Mouse (Mus musculus) layer of hippocampus, postnatal 36 days (tissue): ENCODE data around the gene Rnf181. TPM values are rescaled to one million over a fixed set of nuclear protein-coding genes. Genes with fewer than 3 reads are reported as not detected.

Experiments used
- DNase-seq, 2 experiments: peaks; one replicate each; pipeline ENCODE4 v3.0.0; 2022
- total RNA-seq, 2 experiments: library from RNA; stranded (reverse); gene quantifications; 2 replicates each; pipeline ENCODE4 v1.2.3; 2021

The Rnf181 gene
- total RNA-seq, 2 experiments from 2014 or later, result 77.6 to 85.2 TPM

DNA sequence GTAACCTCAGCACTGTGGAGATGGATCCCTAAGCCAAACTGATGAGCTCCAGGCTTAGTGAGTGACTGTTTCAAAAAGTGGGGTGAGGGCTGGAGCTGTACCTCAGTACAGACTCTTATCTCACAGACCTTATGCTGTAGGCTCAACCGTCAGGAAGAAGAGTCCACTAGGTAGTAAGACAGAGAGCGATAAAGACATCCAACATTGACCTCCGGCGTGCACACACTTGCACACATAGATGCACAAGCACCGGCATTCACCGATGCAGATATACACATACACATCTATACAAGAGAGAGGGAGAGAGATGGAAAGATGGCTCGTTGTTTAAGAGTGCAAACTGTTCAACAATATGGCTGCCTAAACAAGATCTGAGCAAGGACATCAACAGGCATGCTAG lies 17.2 kb upstream of the Rnf181 start:
- DNase-seq, result no peak

- DNase-seq, result no peak
Measured at GRCm38 (mm10) chr6:72383142-72383820, 16.5 kb upstream of the Rnf181 start.

- DNase-seq, result no peak
Measured at GRCm38 (mm10) chr6:72382494-72382893, 15.7 kb upstream of the Rnf181 start.

GRCm38 (mm10) chr6:72380131-72380770 lies 13.5 kb upstream of the Rnf181 start, which contains the start of gene Vamp5:
Gene Vamp5 (minus strand): TSS chr6:72380468.
- no peak for DNase-seq

- no peak for DNase-seq
Measured at GRCm38 (mm10) chr6:72379377-72380130, 12.8 kb upstream of the Rnf181 start.

DNA sequence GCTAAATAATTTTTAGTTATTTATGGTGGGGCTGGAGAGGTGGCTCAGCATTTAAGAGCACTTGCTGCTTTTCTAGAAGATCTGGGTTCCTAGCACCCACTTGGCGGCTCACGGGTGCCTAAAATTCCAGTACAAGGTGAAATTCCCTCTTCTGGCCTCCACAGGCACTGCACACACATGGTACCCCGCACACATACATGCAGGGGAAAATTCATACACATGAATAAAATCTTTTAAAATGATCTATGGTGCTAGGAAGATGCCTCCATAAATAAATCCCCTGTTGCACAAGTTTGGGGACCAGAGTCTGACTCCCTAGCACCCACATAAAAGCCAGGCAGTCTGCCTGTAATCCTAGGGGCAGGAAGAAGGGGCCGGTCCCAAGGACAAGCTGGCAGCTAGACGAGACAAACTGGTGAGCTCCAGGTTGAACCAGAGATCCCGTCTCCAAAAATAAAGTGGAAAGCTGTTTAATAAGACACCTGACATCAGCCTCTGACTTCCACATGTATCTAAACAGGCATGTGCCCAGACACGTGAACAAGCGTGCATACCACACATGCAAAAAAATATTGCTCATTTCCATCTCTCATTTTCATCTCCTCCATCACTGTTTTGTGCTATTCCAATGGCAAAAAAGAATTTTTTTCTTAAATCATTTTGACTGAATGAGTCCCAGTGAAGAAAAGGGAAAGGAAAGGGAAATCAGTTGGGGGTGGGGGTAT lies 11.9 kb upstream of the Rnf181 start:
- no peak for DNase-seq

GRCm38 (mm10) chr6:72374820-72375563 lies 8.2 kb upstream of the Rnf181 start:
- DNase-seq, result no peak

DNA sequence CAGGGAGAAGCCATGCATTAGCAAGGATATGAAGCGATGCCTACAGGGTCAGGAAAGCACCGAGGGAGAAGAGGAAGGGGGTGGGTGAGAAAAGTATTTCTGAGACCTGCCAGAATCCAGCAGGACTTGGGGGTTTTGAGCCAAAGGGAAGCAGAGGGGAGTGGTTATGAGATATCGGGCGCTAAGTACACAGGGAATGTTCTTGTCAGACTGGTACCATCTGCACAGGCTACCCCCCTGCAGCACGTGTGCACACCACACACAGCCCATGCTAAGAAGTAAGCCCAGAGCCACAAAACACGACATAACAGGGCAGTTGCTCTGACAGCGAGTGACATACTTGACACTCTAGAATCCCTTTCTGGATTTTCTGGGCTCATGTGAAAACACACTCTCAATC lies 7.5 kb upstream of the Rnf181 start:
- no peak for DNase-seq

DNA sequence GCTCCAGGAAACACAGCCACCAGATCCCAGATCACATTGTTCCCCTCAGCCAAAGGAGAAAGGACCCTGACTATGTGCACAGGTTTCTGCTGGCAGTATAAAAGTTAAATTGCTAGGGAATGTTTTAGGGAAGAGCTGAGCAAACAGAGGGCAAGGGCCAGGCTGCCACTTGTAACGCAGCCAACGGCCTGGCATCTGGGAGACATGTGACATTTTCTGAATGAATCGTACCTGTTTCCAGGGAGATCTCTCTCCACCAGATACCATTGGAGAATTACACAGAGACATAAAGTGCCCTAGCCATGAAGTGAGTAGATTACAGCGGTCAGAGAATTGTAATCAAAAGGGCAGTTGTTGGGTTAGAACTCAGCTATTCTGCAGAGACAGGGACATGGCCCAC lies 6.4 kb upstream of the Rnf181 start:
- DNase-seq, result no peak

DNA sequence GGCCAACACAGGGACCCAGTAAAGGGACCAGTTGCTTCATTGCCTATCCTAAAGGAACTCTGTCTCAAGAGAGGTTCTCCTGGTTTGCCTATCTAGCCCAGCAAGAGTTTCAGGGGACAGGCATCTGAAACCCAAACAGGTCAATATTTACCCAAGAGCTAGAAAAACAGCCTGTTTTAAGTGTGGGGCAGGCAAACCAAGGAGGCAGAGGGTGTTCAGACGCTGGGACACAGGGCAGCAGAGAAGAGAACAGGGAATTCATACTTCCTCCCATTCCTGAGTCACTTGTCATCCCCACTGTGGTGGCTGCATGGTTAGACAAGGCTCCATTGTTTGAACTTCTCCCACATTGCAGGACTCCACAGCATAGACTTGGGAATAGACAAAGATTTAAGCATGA lies 4.8 kb upstream of the Rnf181 start:
- DNase-seq, result no peak

DNA sequence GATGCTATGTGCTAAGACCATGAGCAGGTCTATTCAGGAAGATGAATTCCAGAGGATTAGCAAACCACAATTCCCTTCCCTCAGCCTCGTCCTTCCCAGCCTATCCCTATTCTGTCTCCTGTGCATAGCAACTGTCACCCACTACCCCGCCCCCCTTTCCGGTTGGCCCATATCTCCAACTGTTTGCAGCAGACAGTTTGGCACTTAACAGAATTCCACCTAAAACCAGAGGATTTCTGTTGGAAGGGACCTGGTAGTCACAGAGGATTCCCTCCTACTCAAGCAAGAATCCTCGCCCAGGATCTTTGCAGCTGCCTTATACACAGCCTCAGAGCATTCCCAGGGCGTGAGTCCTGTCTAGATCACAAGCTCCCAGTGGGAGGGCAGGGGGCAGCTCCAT lies 4.4 kb upstream of the Rnf181 start:
- DNase-seq, result peak in 1 of 2 experiments; percentile 38

GRCm38 (mm10) chr6:72370091-72370490 lies 3.3 kb upstream of the Rnf181 start:
- DNase-seq, result no peak

DNA sequence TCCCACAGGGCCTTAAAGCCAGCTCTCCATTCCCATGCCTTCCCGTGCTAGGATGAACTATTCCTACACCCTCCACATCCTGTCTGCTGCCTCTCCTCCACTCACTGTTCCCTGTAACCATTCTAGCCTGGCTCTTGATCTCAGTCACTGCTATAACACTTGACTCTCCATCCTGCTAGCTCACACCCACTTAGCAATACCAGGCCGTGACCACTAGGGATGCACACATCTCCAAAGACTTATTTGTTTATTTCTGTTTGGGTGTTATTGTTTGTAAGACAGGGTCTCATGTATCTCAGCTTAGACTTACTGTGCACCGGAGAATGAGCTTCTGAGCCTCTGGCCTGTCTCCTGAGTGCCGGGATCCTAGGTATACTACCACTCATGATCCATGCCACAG lies 2.8 kb upstream of the Rnf181 start:
- DNase-seq, result no peak

DNA sequence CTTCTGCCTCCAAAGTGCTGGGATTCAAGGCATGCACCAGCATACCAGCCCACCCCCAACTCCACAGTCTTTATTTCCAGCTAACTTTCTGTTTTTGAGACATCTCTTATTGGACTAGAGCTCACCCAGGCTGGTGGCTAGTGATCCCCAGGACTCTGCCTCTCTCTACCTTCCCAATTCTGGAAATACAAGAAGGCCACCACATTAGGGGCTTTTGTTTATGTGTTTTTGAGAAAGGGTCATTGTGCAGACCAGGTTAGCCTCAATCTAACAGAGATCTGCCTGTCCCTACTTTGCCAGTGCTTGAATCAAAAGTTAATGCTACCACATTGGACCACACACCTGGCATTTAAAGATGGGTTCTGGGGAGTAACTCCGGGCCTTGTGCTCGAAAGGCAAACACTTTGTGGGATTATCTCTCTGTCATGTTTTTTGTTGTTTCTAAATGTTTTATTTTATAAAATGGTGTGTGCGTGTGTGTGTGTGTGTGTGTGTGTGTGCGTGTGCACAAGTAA lies 761 bp upstream of the Rnf181 start:
- DNase-seq, result no peak

DNA sequence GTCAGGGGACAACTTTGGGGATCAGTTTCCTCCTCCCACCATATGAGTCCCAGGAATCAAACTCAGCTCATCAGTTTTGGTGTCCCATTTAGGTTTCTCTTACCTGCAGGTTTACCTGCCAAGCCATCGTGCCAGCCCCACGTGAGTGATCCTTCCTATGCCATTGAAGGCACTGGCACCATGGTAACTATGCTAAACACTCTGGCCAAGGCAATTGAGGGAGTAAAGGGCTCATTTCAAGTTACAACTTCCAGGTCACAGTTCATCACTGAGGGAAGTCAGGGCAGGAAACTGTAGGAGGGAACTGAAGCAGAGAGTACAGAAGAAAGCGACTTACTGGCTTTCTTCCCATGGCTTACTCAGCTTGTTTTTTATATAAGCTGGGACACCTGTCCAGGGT lies 452 bp downstream of the Rnf181 start:
- no peak for DNase-seq

DNA sequence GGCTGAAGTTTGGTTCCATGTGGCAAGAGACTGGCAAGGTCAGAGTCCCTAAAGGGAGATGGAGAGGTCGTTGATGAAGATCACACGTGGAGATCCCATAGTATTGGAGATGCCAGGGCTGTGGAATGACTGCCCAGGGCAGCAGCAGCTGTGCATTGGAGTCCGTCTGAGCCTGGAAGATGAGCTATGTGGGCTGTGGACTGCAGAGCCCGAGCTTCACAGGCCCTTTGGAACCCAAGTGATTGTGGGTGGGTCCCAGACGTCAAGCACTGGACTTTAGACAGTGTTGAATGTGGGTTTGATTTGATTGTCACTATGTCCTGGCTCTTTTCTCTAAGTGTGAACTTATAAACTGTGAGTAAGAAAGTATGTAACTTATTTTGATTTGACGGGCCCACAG lies 1.8 kb downstream of the Rnf181 start:
- no peak for DNase-seq

DNA sequence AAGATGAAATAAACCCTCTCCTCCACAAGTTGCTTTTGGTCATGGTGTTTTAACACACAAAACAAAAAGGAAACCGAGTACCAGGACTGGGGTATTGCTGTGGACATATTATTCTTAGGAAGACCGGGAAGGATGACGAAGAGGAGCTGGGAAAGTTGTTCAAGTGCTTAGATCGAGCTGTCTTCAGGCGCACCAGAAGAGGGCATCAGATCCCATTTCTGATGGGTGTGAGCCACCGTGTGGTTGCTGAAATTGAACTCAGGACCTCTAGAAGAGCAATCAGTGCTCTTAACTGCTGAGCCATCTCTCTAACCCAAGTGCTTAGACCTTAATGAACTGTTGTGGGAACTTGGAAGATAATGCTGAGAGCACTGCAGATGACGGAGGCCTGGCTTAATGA lies 2.7 kb downstream of the Rnf181 start:
- DNase-seq, result no peak

GRCm38 (mm10) chr6:72362132-72363028 lies 4.4 kb downstream of the Rnf181 start:
- peak; percentile 95 to 96 for DNase-seq

GRCm38 (mm10) chr6:72361121-72361551 lies 5.6 kb downstream of the Rnf181 start:
- no peak for DNase-seq

GRCm38 (mm10) chr6:72360599-72360935 lies 6.2 kb downstream of the Rnf181 start:
- no peak for DNase-seq
